Mouse (Mus musculus) kidney, adult 9 months (tissue): Measurements from ENCODE around the gene Ccdc172.

Experiments used
- DNase-seq: peaks from one replicate; pipeline ENCODE4 v3.0.0; 2022

Gene Ccdc172

DNA sequence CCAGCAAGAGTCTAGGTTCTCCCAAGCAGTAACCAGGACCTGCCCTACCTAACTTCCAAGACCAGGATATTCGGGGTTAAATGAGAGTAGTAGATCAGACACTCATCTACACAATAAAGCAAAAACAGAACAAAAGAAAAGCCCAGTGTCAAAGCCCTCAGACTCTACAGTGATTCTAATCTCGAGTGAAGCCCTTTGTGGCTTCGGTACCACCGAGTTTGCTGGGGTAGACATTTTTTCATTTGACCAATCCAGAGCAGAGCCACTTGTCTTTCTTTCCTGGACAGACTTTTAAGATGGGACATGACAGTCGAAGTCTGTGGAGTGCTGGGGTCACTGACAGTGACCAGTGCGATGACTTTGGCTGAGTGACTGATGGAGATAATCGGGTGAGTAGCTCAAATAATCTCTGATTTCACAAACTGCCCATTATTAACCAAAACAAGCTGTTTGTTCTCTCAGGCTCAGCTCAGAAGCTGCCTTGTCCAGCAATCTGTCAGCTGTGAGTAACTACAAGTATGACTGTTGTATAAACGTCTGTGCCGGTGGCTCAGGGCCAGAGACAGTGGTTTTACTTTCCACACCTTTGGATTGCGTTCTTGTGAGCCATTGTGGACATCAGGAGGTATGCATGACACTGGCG is 60.8 kb downstream of the Ccdc172 start:
- DNase-seq, result no peak

GRCm38 (mm10) chr19:58573072-58573438 is 61.3 kb downstream of the Ccdc172 start:
- DNase-seq, result no peak

DNA sequence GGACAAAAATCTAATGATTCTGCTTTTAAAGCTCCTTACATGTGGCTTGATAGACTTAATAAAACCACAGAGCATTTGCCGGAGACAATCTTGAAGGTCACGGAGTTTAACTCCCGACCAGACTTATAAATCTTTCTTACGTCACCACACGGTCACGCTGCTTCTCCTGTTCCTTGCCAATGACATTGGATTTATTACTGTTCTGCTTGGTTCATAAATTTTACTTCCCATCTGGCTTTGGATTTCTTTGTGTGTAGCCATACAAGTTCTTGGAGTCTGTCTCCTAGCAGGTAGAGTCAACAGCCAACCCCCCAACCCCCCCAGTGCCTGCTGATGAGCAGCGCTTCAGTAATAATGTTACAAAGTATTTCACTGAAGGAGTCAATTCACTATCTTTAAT is 70.2 kb downstream of the Ccdc172 start:
- peak; percentile 18 for DNase-seq

- no peak for DNase-seq
Measured at GRCm38 (mm10) chr19:58582956-58583355, 71.2 kb downstream of the Ccdc172 start.

DNA sequence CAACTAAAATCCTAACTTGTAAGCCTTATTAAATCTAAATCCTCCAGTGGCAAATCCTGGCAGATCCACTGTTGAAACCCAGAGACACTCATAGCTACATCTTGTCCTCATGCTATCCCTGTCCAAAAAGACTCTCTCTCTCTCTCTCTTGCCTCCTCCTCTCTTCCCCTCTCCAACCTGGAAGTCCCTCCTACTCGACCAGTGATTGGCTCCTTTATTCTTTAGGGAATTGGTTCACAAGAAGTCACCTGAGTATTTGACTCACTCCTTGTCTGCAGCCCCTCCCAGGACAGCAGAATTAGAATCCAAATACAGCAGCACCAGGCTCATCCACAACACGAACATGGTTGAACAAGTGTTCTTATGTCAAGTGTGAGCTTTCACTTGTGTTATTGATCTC is 74.3 kb downstream of the Ccdc172 start:
- no peak for DNase-seq

DNA sequence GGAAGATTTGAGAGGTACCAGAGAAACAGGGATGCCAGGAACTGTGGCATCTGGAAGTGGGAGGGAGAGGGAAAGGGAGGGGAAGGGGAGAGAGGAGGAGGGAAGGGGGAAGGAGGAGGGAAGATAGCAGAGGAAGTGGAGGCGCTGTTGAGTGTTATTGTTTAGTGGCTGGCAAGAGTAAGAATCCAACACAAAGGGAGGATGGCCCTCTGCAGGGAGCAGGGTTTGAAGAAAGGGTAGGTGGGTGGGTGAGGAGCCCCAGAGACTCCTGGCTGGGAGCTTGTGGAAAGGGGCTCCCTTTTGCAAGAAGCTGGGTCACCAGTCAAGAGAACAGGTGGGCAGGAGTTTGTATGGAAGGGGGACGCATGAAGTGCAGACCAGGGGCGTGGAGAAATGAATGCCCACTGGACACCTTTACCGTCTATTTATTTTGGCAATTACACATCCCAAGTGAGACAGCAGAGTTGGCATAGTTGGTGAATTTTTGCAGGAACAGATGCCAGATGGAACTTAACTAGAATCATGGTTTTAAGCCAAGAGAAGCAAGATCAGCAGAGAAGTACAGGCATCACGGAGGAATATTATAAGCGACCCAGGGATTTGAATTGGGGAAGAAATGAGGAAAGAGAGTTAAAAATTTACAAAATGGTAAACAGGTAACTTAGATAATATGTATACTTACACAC is 78.6 kb downstream of the Ccdc172 start:
- no peak for DNase-seq

- DNase-seq, result no peak
Measured at GRCm38 (mm10) chr19:58600381-58600780, 88.6 kb downstream of the Ccdc172 start.
